Mouse (Mus musculus) CH12.LX (cell line): ENCODE measurements at regions not wholly inside any gene's neighbourhood (a gene's known extent, or its start where the extent isn't known, plus 50 kb on each side); places are given as distances from the start of the nearest gene placed in this dataset.

Source experiments
- CTCF ChIP-seq, 2 experiments: IDR thresholded peaks in 1 of 2; conservative IDR thresholded peaks in 1 of 2; 2 replicates each; pipeline ENCODE4 v1.5.1; 2011 to 2012; ENCODE audit warnings: low read depth in 2 of 2, low read length in 2 of 2, improper control_type of control experiment in 1 of 2, inconsistent platforms in 1 of 2, mild to moderate bottlenecking in 1 of 2, moderate library complexity in 1 of 2
- MAFK ChIP-seq: IDR thresholded peaks from 2 replicates; pipeline ENCODE4 v1.6.1; 2011; ENCODE audit warnings: low read length, improper control_type of control experiment; ENCODE audit not compliant: insufficient replicate concordance
- POLR2A ChIP-seq: IDR thresholded peaks from 2 replicates; pipeline ENCODE4 v1.6.1; 2011; ENCODE audit warnings: low read depth, mild to moderate bottlenecking, improper control_type of control experiment, low read length

DNA sequence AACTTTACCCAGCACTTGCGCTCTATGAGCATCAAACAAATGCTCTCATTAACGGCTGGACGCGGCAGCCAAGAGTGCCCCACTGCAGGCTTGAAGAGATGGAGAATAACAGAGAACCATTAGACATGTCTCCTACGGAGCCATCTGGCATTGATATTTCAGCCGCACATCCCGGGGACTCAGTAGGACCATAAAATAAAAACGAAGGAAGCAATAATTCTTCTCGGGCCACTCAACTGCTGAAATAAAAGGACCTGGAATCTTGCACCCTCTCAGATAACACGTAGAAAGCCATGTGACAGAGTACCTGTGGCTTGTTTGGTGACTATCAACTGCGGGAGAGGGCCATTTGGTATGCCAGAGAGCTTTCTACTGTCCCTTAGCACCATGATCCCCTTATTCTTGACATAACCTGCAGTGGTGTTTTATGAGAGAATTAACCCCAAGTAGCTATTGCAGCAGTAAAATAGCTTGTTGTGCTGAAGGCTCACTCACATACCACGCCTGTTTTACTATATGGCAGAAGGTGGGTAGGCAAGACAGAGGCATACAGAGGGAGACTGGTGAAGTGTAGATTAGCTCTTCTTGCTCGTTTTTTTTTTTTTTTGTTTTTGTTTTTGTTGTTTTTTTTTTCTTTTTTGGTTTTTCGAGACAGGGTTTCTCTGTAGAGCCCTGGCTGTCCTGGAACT lies 116.5 kb upstream of the Cnot2 start:
- TF ChIP-seq MAFK: no peak
- TF ChIP-seq POLR2A: no peak
- TF ChIP-seq CTCF (conservative IDR thresholded peaks at IDR 0.05 in 1 of 2, IDR thresholded peaks at IDR 0.05 in 1 of 2; ENCODE audit: low read depth in 2 of 2, low read length in 2 of 2): no peak
